Mouse (Mus musculus) small intestine, adult 2 months (tissue): Measurements from ENCODE around the gene Spata22.

Experiments used
- CTCF ChIP-seq: fragments of 200-500 bp; IDR thresholded peaks from 2 replicates; pipeline ENCODE4 v1.5.1; 2012; ENCODE audit warnings: low read depth, mild to moderate bottlenecking, control low read depth, inconsistent platforms, low read length, moderate library complexity, mixed read lengths; ENCODE audit not compliant: insufficient replicate concordance, insufficient read length; ENCODE audit errors: extremely low read depth
- POLR2A ChIP-seq: fragments of 200-500 bp; IDR thresholded peaks from 2 replicates; pipeline ENCODE4 v1.6.1; 2012; ENCODE audit warnings: low read depth, mild to moderate bottlenecking, control low read depth, inconsistent platforms, low read length, moderate library complexity

DNA sequence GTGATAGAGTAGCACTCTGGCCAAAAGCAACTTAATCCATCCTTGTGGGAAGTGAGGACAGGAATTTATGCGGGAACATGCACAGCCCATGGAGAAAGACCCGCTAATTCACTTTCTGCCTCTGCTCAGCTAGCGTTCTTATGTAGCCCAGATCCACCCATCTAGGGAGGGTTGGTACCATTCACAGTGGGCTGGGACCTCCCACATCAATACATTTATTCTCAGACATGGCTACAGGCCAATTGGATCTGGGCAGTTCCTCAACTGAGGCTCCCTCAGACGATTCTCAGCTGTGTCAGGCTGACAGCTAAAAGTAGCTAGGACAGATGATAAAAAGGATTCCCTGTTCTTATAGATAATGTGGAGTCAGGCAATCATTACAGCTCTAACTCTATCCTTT is 2.2 kb upstream of the Spata22 start:
- TF ChIP-seq POLR2A = no peak
- TF ChIP-seq CTCF = no peak
